In the genomic region with DNA sequence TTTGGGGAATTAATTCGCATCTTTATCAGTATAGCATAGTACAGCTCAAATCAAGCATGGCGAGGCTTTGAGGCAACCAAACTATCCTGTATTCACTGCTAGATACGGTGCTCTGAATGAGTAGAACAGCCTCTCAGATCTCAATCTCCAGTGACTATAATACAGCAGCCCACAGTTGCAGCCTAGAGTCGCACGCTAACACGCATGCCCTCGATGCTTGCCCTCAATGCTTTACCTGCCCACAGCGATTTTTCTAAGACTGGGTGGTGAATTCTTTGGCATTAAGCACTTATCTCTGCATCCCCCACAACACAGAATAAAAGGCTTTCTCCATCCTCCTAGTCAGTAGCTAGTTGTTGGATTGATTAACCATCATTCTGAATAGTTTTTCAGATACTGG, we compare ENCODE assay signal across 11 mouse cellular contexts.
A peak's percentile ranks its signal among the peaks of the same experiment; 100 is the strongest.
DNase-seq lines count a peak whose midpoint lies in the region; ATAC-seq and TF ChIP-seq lines count a peak whose summit lies in the region.
"Had no signal": no experiment of that assay in that cellular context is flagged by ENCODE, and none has a peak within 500 bp of the region (broad histone marks: within the 10 kb centered on the region; RNA-seq: fewer than 3 reads in every experiment).

No protein-coding gene starts in this region.

- H3K4me3 ChIP-seq in lung, embryonic 14.5 days (ENCODE audit: low read depth, low read length), result no peak overlapping the region
- no peak overlapping the region for H3K4me3 ChIP-seq in hindbrain, embryonic 11.5 days (ENCODE audit: low read depth, low read length)
- no peak overlapping the region for H3K4me3 ChIP-seq in midbrain, embryonic 13.5 days (replicated peaks)
- H3K4me3 ChIP-seq in stomach, postnatal 0 days (ENCODE audit: low read depth, low read length), result no peak overlapping the region
- H3K4me3 ChIP-seq in heart, embryonic 12.5 days, result no peak overlapping the region

- no peaks in the 10 kb centered on the region for H3K4me1 ChIP-seq in lung, embryonic 14.5 days (ENCODE audit: insufficient read depth)
- 0 out of 2 replicates have a peak, but pooled peaks cover 2% of the 10 kb centered on the region for H3K4me1 ChIP-seq in hindbrain, embryonic 11.5 days (replicated peaks; ENCODE audit: control insufficient read depth, insufficient read depth, low read length)
- H3K4me1 ChIP-seq in midbrain, embryonic 13.5 days (replicated peaks), result peaks cover 28% of the 10 kb centered on the region
- H3K4me1 ChIP-seq in stomach, postnatal 0 days (replicated peaks; ENCODE audit: control insufficient read depth, insufficient read depth), result no peaks in the 10 kb centered on the region
- peaks cover 28% of the 10 kb centered on the region for H3K4me1 ChIP-seq in heart, embryonic 12.5 days (replicated peaks)

- H3K27me3 ChIP-seq in lung, embryonic 14.5 days (ENCODE audit: insufficient read depth, low read length), result no peaks in the 10 kb centered on the region
- H3K27me3 ChIP-seq in hindbrain, embryonic 11.5 days (ENCODE audit: control insufficient read depth, insufficient read depth, low read length), result no peaks in the 10 kb centered on the region
- no peaks in the 10 kb centered on the region for H3K27me3 ChIP-seq in midbrain, embryonic 13.5 days
- no peaks in the 10 kb centered on the region for H3K27me3 ChIP-seq in stomach, postnatal 0 days (ENCODE audit: control insufficient read depth, insufficient read depth, low read length)
- H3K27me3 ChIP-seq in heart, embryonic 12.5 days (replicated peaks), result peaks cover 4% of the 10 kb centered on the region
- H3K27me3 ChIP-seq: limb, embryonic 13.5 days had no signal

- intact Hi-C loops in left cerebral cortex, postnatal 14 days (cut with DNase I), result loop anchor here (5.0 kb wide), 1 partner anchor 1446 kb away; no protein-coding TSS in a partner anchor

- no peak for DNase-seq in lung, embryonic 14.5 days
- DNase-seq in lung, adult 18-20 months, result no peak
- DNase-seq in hindbrain, embryonic 11.5 days (ENCODE audit: low spot score), result no peak
- DNase-seq in stomach, postnatal 0 days (ENCODE audit: low spot score), result no peak
- DNase-seq in kidney, postnatal 4 days, result no peak
- DNase-seq in left cerebral cortex, postnatal 14 days (ENCODE audit: low spot score in 2 of 2), result no peak

- H3K36me3 ChIP-seq in lung, embryonic 14.5 days (ENCODE audit: insufficient read depth), result no peaks in the 10 kb centered on the region
- no peaks in the 10 kb centered on the region for H3K36me3 ChIP-seq in hindbrain, embryonic 11.5 days (ENCODE audit: control insufficient read depth, insufficient read depth, low read length)
- no peaks in the 10 kb centered on the region for H3K36me3 ChIP-seq in midbrain, embryonic 13.5 days
- H3K36me3 ChIP-seq in stomach, postnatal 0 days (ENCODE audit: control insufficient read depth, insufficient read depth, low read length), result no peaks in the 10 kb centered on the region
- no peaks in the 10 kb centered on the region for H3K36me3 ChIP-seq in heart, embryonic 12.5 days
- H3K36me3 ChIP-seq: heart, embryonic 13.5 days; limb, embryonic 13.5 days had no signal

- H3K4me2 ChIP-seq in lung, embryonic 14.5 days, result peak overlapping the region; percentile 64
- no peak overlapping the region for H3K4me2 ChIP-seq in hindbrain, embryonic 11.5 days (replicated peaks; ENCODE audit: low read depth, low read length)
- peak overlapping the region; percentile 54 for H3K4me2 ChIP-seq in midbrain, embryonic 13.5 days (replicated peaks)
- peak overlapping the region; percentile 51; the same call in 1 of the 2 replicates for H3K4me2 ChIP-seq in stomach, postnatal 0 days (replicated peaks; ENCODE audit: low read depth)
- H3K4me2 ChIP-seq in heart, embryonic 12.5 days, result no peak overlapping the region

- WGBS in lung, embryonic 14.5 days, result 80% methylated on average over 8 of the region's 8 CpGs
- 66% methylated on average over 8 of the region's 8 CpGs for WGBS in hindbrain, embryonic 11.5 days
- 46% methylated on average over 8 of the region's 8 CpGs for WGBS in midbrain, embryonic 13.5 days
- 82% methylated on average over 8 of the region's 8 CpGs for WGBS in stomach, postnatal 0 days
- WGBS in heart, embryonic 12.5 days, result 89% methylated on average over 8 of the region's 8 CpGs

- ATAC-seq in lung, embryonic 14.5 days (ENCODE audit: insufficient read depth), result no peak
- peak; percentile 29; the same call in 1 of the 2 replicates for ATAC-seq in hindbrain, embryonic 11.5 days (ENCODE audit: low FRiP score)
- peak; percentile 55; the same call in 1 of the 2 replicates for ATAC-seq in midbrain, embryonic 13.5 days
- no peak for ATAC-seq in stomach, postnatal 0 days (ENCODE audit: low FRiP score, low TSS enrichment)
- ATAC-seq in heart, embryonic 12.5 days (ENCODE audit: insufficient number of reproducible peaks, low FRiP score), result no peak

- no peak overlapping the region for H3K27ac ChIP-seq in lung, embryonic 14.5 days (ENCODE audit: low read depth)
- no peak overlapping the region for H3K27ac ChIP-seq in hindbrain, embryonic 11.5 days (ENCODE audit: low read depth, low read length)
- H3K27ac ChIP-seq in midbrain, embryonic 13.5 days, result peak overlapping the region; percentile 81
- no peak overlapping the region for H3K27ac ChIP-seq in stomach, postnatal 0 days (replicated peaks)
- H3K27ac ChIP-seq in heart, embryonic 12.5 days (ENCODE audit: poor library complexity, severe bottlenecking), result no peak overlapping the region
- H3K27ac ChIP-seq: heart, embryonic 13.5 days; limb, embryonic 13.5 days had no signal

- TF ChIP-seq CTCF in lung, embryonic 14.5 days (IDR thresholded peaks at IDR 0.05; ENCODE audit: low read depth), result no peak
- TF ChIP-seq CTCF in stomach, postnatal 0 days (IDR thresholded peaks at IDR 0.05; ENCODE audit: low read depth), result no peak

- no peaks in the 10 kb centered on the region for H3K9me3 ChIP-seq in lung, embryonic 14.5 days (ENCODE audit: low read depth, low read length)
- no peaks in the 10 kb centered on the region for H3K9me3 ChIP-seq in hindbrain, embryonic 11.5 days (ENCODE audit: control insufficient read depth, low read length)
- no peaks in the 10 kb centered on the region for H3K9me3 ChIP-seq in midbrain, embryonic 13.5 days
- no peaks in the 10 kb centered on the region for H3K9me3 ChIP-seq in stomach, postnatal 0 days (ENCODE audit: control insufficient read depth, low read length)
- no peaks in the 10 kb centered on the region for H3K9me3 ChIP-seq in heart, embryonic 12.5 days (replicated peaks)
- H3K9me3 ChIP-seq: heart, embryonic 13.5 days; limb, embryonic 13.5 days had no signal

- no peak for TF ChIP-seq EP300 in stomach, postnatal 0 days (optimal IDR thresholded peaks at IDR 0.05)

- no peak overlapping the region for H3K9ac ChIP-seq in lung, embryonic 14.5 days
- no peak overlapping the region for H3K9ac ChIP-seq in hindbrain, embryonic 11.5 days (ENCODE audit: low read depth, low read length)
- H3K9ac ChIP-seq in midbrain, embryonic 13.5 days (replicated peaks), result peak overlapping the region; percentile 53; the same call in 1 of the 2 replicates
- H3K9ac ChIP-seq in stomach, postnatal 0 days (ENCODE audit: low read length), result no peak overlapping the region
- no peak overlapping the region for H3K9ac ChIP-seq in heart, embryonic 12.5 days
- H3K9ac ChIP-seq: heart, embryonic 13.5 days; limb, embryonic 13.5 days; liver, postnatal 0 days had no signal

Comparison
In these comparisons a context has a peak if more than half of its experiments do, and no peak if none do; other contexts are left out.
1. ATAC-seq: peak in hindbrain, embryonic 11.5 days (single experiment) and midbrain, embryonic 13.5 days (single experiment); none in lung, embryonic 14.5 days (single experiment), stomach, postnatal 0 days (single experiment) and heart, embryonic 12.5 days (single experiment).
2. H3K4me2 ChIP-seq: peak in lung, embryonic 14.5 days (single experiment), midbrain, embryonic 13.5 days (single experiment) and stomach, postnatal 0 days (single experiment); none in hindbrain, embryonic 11.5 days (single experiment) and heart, embryonic 12.5 days (single experiment).